Mouse (Mus musculus) forebrain, embryonic 10.5 days (tissue): ENCODE results near the gene Zfp865. TPM values are rescaled to one million over a fixed set of nuclear protein-coding genes. Genes with fewer than 3 reads are reported as not detected.
"Not testable (repeated sequence)": the region's sequence is repeated elsewhere in the genome, so short reads cannot be mapped to it uniquely, and the experiment has no call there.

Source experiments
- DNase-seq: peaks from one replicate; pipeline ENCODE4 v3.0.0-alpha.2; 2017; ENCODE audit warnings: low spot score; ENCODE audit errors: extremely low spot score
- H3K27ac ChIP-seq: fragments of 300-500 bp; sonication (generic); 2 replicates; pipeline ENCODE4 v1.5.1; 2016; ENCODE audit warnings: mild to moderate bottlenecking
- H3K27me3 ChIP-seq: fragments of 300-500 bp; sonication (generic); 2 replicates; pipeline ENCODE4 v1.6.1; 2016; ENCODE audit warnings: mild to moderate bottlenecking; ENCODE audit not compliant: poor library complexity, severe bottlenecking
- H3K36me3 ChIP-seq: fragments of 300-500 bp; sonication (generic); replicated peaks from 2 replicates; pipeline ENCODE4 v1.6.1; 2016; ENCODE audit warnings: mild to moderate bottlenecking, moderate library complexity
- H3K4me1 ChIP-seq: fragments of 300-500 bp; sonication (generic); 2 replicates; pipeline ENCODE4 v1.6.1; 2016
- H3K4me3 ChIP-seq: fragments of 300-500 bp; sonication (generic); 2 replicates; pipeline ENCODE4 v1.5.1; 2016; ENCODE audit warnings: mild to moderate bottlenecking, moderate library complexity
- H3K9me3 ChIP-seq: fragments of 300-500 bp; sonication (generic); 2 replicates; pipeline ENCODE4 v1.6.1; 2016; ENCODE audit warnings: mild to moderate bottlenecking, moderate library complexity
- WGBS: fragments of 180-500 bp; shearing (Covaris S2); methylation state at CpG from one replicate; pipeline ENCODE4 v1.1.7; 2016; 5-methylcytosine and 5-hydroxymethylcytosine counted together
- polyA plus RNA-seq: library from polyadenylated mRNA; unstranded; fragments of >200 nt; fragmentation: Nextera tagmentation; extraction: Ambion mirVana; gene quantifications from 2 replicates; pipeline ENCODE4 v1.2.1, GENCODE M21; 2016

Gene Zfp865
- polyA plus RNA-seq, 1 experiment from 2014 or later: 5.7 TPM

GRCm38 (mm10) chr7:4996003-4996895 lies 23.9 kb upstream of the Zfp865 start, which contains the start of gene Zfp579:
TSS of gene Zfp579 (minus strand) at chr7:4996158.
- 6% methylated on average over 23 of the region's 26 CpGs for WGBS

GRCm38 (mm10) chr7:4996934-4997333 lies 23.2 kb upstream of the Zfp865 start:
- peaks cover 27% of the 10 kb centered on the region for H3K36me3 ChIP-seq
- peak overlapping the region; percentile 90 for H3K27ac ChIP-seq
- 69% methylated on average over 8 of the region's 8 CpGs for WGBS
- H3K4me1 ChIP-seq: peaks cover 38% of the 10 kb centered on the region
- no peak for DNase-seq
- peaks cover 36% of the 10 kb centered on the region for H3K27me3 ChIP-seq
- H3K4me3 ChIP-seq: peak overlapping the region; percentile 82
- H3K9me3 ChIP-seq: peaks cover 27% of the 10 kb centered on the region

More at GRCm38 (mm10) chr7:4996003-4996895, 23.9 kb upstream of the Zfp865 start, which contains the start of gene Zfp579:
- peaks cover 34% of the 10 kb centered on the region for H3K36me3 ChIP-seq
- peak within 1 kb of the TSS; percentile 82 for H3K4me3 ChIP-seq
- peaks cover 38% of the 10 kb centered on the region for H3K4me1 ChIP-seq
- H3K27me3 ChIP-seq: peaks cover 36% of the 10 kb centered on the region
- H3K27ac ChIP-seq: peak within 1 kb of the TSS; percentile 90
- DNase-seq: peak; percentile 94
- peaks cover 28% of the 10 kb centered on the region for H3K9me3 ChIP-seq

GRCm38 (mm10) chr7:4999876-5000275 lies 20.3 kb upstream of the Zfp865 start:
- H3K9me3 ChIP-seq: peaks cover 10% of the 10 kb centered on the region
- H3K36me3 ChIP-seq: no peaks in the 10 kb centered on the region
- no peak overlapping the region for H3K4me3 ChIP-seq
- no peak overlapping the region for H3K27ac ChIP-seq
- DNase-seq: no peak
- H3K27me3 ChIP-seq: peaks cover 7% of the 10 kb centered on the region
- 52% methylated on average over 2 of the region's 2 CpGs for WGBS
- peaks cover 19% of the 10 kb centered on the region for H3K4me1 ChIP-seq

- 80% methylated on average over 8 of the region's 8 CpGs for WGBS
- not testable (repeated sequence) for DNase-seq, H3K4me3 ChIP-seq, H3K27me3 ChIP-seq, H3K27ac ChIP-seq, H3K4me1 ChIP-seq
- H3K36me3 ChIP-seq: peaks cover 24% of the 10 kb centered on the region
- H3K9me3 ChIP-seq: peaks cover 10% of the 10 kb centered on the region; the same call in 1 of the 2 replicates
These were observed 17.3 kb upstream of the Zfp865 start for GRCm38 (mm10) chr7:5002876-5003275.

GRCm38 (mm10) chr7:5008229-5008628 lies 11.9 kb upstream of the Zfp865 start:
- no peak overlapping the region for H3K4me3 ChIP-seq

GRCm38 (mm10) chr7:5012681-5013513 lies 7.3 kb upstream of the Zfp865 start:
- 0 out of 2 replicates have a peak overlapping the region, but pooled peaks have one; percentile 15 for H3K27ac ChIP-seq
- DNase-seq: no peak
- H3K36me3 ChIP-seq: peaks cover 64% of the 10 kb centered on the region
- H3K9me3 ChIP-seq: peaks cover 27% of the 10 kb centered on the region
- WGBS: 91% methylated on average over 27 of the region's 27 CpGs
- H3K4me1 ChIP-seq: peaks cover 18% of the 10 kb centered on the region
- H3K27me3 ChIP-seq: no peaks in the 10 kb centered on the region
- peak overlapping the region; percentile 73 for H3K4me3 ChIP-seq

More at GRCm38 (mm10) chr7:5008229-5008628, 11.9 kb upstream of the Zfp865 start:
- 97% methylated on average over 26 of the region's 26 CpGs for WGBS
- peaks cover 4% of the 10 kb centered on the region for H3K4me1 ChIP-seq
- DNase-seq: no peak
- H3K27ac ChIP-seq: no peak overlapping the region
- peaks cover 18% of the 10 kb centered on the region for H3K9me3 ChIP-seq
- H3K27me3 ChIP-seq: no peaks in the 10 kb centered on the region
- peaks cover 78% of the 10 kb centered on the region for H3K36me3 ChIP-seq

GRCm38 (mm10) chr7:5014251-5015117 lies 5.7 kb upstream of the Zfp865 start, which contains the start of the genes Zfp524 and Fiz1:
TSS of gene Zfp524 (plus strand) at chr7:5014415.
TSS of gene Fiz1 (minus strand) at chr7:5014697.
- H3K4me3 ChIP-seq: peak within 1 kb of the TSS; percentile 73
- H3K9me3 ChIP-seq: peaks cover 16% of the 10 kb centered on the region; the same call in 1 of the 2 replicates
- peaks cover 53% of the 10 kb centered on the region for H3K36me3 ChIP-seq
- WGBS: under 1% methylated on average over 42 of the region's 42 CpGs
- peak; percentile 96 for DNase-seq
- H3K27me3 ChIP-seq: no peaks in the 10 kb centered on the region
- peak within 1 kb of the TSS; percentile 96 for H3K27ac ChIP-seq
- H3K4me1 ChIP-seq: peaks cover 22% of the 10 kb centered on the region

DNA sequence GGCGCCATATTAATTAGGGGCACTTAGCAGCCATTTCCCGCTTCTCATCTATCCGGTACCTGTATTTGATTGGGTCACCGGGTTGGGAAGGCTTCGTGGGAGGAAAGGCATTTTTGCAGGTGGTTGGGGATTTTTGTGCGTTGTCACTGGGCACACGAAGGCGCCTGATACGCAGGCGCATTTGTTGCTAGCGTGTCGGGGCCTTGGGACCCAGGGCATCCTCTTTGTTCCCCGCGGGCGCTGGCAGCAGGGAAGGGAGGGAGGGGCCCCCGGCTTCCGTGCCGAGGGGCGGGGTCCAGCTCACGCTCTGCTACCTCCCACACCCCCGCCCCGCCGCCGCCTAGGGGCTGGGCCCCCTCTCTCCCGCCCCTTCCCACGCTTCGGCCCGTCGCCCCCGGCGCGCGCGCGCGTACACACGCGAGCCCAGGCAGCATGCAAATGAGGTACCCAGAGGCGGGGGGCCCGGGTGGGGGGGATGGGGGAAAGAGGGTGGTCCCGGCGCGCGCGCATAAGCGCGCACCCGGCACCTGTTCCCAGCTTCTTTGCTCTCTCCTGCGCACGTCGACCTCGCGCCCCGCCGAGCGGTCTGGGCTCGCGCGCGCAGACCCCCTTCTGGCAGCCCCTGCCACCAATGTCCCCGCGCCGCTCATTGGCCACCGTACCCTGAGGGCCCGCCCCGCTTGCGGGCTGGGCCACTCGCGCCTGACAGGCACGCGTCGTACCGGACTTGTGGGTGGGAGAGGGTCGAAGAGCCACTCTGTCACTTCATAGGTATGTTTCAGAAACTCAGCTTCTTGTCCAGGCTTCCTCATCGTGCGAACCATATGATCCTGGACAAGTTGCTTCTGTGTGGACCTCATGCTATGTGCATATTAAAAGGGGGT lies 4.8 kb upstream of the Zfp865 start, which contains the start of gene Gm44973:
TSS of gene Gm44973 (plus strand) at position 379 of the 884 bp plus-strand sequence.
- Histone ChIP-seq H3K4me3 (peak within 1 kb of the TSS; percentile 73), H3K27me3 (no peaks in the 10 kb centered on the region), H3K9me3 (peaks cover 16% of the 10 kb centered on the region; the same call in 1 of the 2 replicates), H3K27ac (peak within 1 kb of the TSS; percentile 96), H3K4me1 (peaks cover 25% of the 10 kb centered on the region), H3K36me3 (peaks cover 44% of the 10 kb centered on the region)
- under 1% methylated on average over 57 of the region's 76 CpGs for WGBS
- DNase-seq: peak; percentile 95

DNA sequence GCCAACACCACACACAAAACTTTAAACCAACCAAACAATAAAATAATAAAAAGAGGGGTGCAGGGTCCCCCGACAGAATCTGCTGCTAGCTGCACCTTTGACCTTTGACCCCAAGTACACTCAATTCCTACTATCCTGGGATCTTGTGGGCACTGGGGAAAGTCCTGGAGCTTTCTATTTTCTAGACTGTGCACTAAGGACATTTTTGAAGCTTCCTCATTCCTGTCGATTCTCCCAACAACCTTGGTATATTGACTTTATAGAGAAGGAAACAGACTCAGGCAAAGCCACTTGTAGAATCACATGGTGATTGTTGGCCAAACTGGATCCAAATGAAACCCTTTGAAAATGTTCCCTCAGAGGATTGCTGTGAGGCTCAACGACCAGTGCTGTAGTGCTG lies 4.1 kb upstream of the Zfp865 start:
- Histone ChIP-seq H3K27me3 (no peaks in the 10 kb centered on the region), H3K4me1 (peaks cover 28% of the 10 kb centered on the region), H3K4me3 (peak overlapping the region; percentile 73), H3K27ac (peak overlapping the region; percentile 96), H3K36me3 (peaks cover 37% of the 10 kb centered on the region), H3K9me3 (peaks cover 16% of the 10 kb centered on the region; the same call in 1 of the 2 replicates)
- DNase-seq: no peak
- 74% methylated on average over 3 of the region's 3 CpGs for WGBS

DNA sequence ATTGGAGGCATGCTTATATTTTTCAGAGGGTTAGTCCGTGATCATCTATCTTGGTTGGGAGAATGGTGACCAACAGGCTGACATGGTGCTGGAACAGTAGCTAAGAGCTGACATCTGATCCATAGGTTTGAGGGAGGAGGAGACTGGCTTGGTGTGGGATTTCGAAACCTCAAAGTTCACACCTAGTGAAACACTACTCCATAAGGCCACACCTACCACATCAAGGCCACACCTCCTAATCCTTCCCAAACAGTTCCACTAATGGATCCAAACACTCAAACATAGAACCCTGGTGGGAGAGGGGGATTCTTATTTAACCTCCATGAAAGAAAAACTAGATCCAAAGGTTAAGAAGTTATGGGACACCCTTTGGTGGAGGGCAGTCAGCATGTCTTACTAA lies 3.3 kb upstream of the Zfp865 start:
- peaks cover 32% of the 10 kb centered on the region for H3K36me3 ChIP-seq
- H3K4me1 ChIP-seq: peaks cover 37% of the 10 kb centered on the region
- H3K27me3 ChIP-seq: no peaks in the 10 kb centered on the region
- H3K4me3 ChIP-seq: no peak overlapping the region
- no peak for DNase-seq
- H3K9me3 ChIP-seq: peaks cover 16% of the 10 kb centered on the region; the same call in 1 of the 2 replicates
- WGBS: 97% methylated on average over 2 of the region's 2 CpGs
- no peak overlapping the region for H3K27ac ChIP-seq

- Histone ChIP-seq H3K9me3 (peaks cover 16% of the 10 kb centered on the region; the same call in 1 of the 2 replicates), H3K4me1 (peaks cover 41% of the 10 kb centered on the region), H3K27me3 (no peaks in the 10 kb centered on the region), H3K27ac (no peak overlapping the region), H3K36me3 (peaks cover 32% of the 10 kb centered on the region), H3K4me3 (no peak overlapping the region)
- WGBS: 91% methylated on average over 16 of the region's 16 CpGs
- no peak for DNase-seq
These were observed 2.8 kb upstream of the Zfp865 start for GRCm38 (mm10) chr7:5017352-5017751.
